Mouse (Mus musculus): ENCODE results near the gene Fstl1. TPM values are rescaled to one million over a fixed set of nuclear protein-coding genes. Genes with fewer than 3 reads are reported as not detected.

The Fstl1 gene
- total and polyA plus RNA-seq, 3 experiments, result 0.08 to 0.35 TPM; not detected in 1

- H3K4me1 ChIP-seq (ENCODE audit: control insufficient read depth in 1 of 2, insufficient read depth in 2 of 2, low read length in 2 of 2), result no peaks in the 10 kb centered on the region
- no peak overlapping the region for H3K4me3 ChIP-seq (ENCODE audit: control insufficient read depth in 1 of 2, insufficient read depth in 1 of 2, low read depth in 2 of 2, low read length in 2 of 2)
- no peaks in the 10 kb centered on the region for H3K79me2 ChIP-seq (ENCODE audit: control insufficient read depth, insufficient read depth, low read length, poor library complexity)
- DNase-seq (ENCODE audit: low read depth, low spot score), result no peak
- H3K9me3 ChIP-seq (replicated peaks; ENCODE audit: insufficient read depth, low read length), result no peaks in the 10 kb centered on the region
- TF ChIP-seq MYB (IDR thresholded peaks at IDR 0.05; ENCODE audit: low read depth, low read length) (no peak), MXI1 (IDR thresholded peaks at IDR 0.05; ENCODE audit: low read depth, low read length) (no peak), TAL1 (IDR thresholded peaks at IDR 0.05; ENCODE audit: low read length) (no peak), MAZ (IDR thresholded peaks at IDR 0.05; ENCODE audit: low read depth, low read length) (no peak), USF2 (IDR thresholded peaks at IDR 0.05; ENCODE audit: borderline replicate concordance in 1 of 2, insufficient read depth in 1 of 2, low read depth in 1 of 2, low read length in 2 of 2) (no peak), MAX (IDR thresholded peaks at IDR 0.05; ENCODE audit: low read length) (no peak)
- no peak overlapping the region for H3K27ac ChIP-seq (ENCODE audit: control insufficient read depth, low read depth, low read length)
- no peaks in the 10 kb centered on the region for H3K36me3 ChIP-seq (ENCODE audit: control insufficient read depth in 1 of 2, insufficient read depth in 2 of 2, low read length in 2 of 2)
- H3K9ac ChIP-seq (ENCODE audit: control insufficient read depth, low read depth, low read length, poor library complexity, severe bottlenecking), result no peak overlapping the region
- H3K27me3 ChIP-seq (ENCODE audit: control insufficient read depth in 1 of 2, insufficient read depth in 2 of 2, low read length in 2 of 2), result no peaks in the 10 kb centered on the region; a peak in 1 of 4 replicates
Measured at GRCm38 (mm10) chr16:37789394-37789920, 12.8 kb downstream of the Fstl1 start.

- no peak overlapping the region for H3K27ac ChIP-seq (ENCODE audit: control insufficient read depth, low read depth, low read length)
- DNase-seq (ENCODE audit: low read depth, low spot score), result no peak
- no peaks in the 10 kb centered on the region for H3K79me2 ChIP-seq (ENCODE audit: control insufficient read depth, insufficient read depth, low read length, poor library complexity)
- H3K36me3 ChIP-seq (ENCODE audit: control insufficient read depth in 1 of 2, insufficient read depth in 2 of 2, low read length in 2 of 2), result no peaks in the 10 kb centered on the region
- TF ChIP-seq ZKSCAN1 (IDR thresholded peaks at IDR 0.05; ENCODE audit: low read depth, low read length), result no peak
- no peak for TF ChIP-seq MYC (IDR thresholded peaks at IDR 0.05; ENCODE audit: low read depth, low read length)
- TF ChIP-seq MAX (IDR thresholded peaks at IDR 0.05; ENCODE audit: low read length), result no peak
- no peak for TF ChIP-seq USF2 (IDR thresholded peaks at IDR 0.05; ENCODE audit: borderline replicate concordance in 1 of 2, insufficient read depth in 1 of 2, low read depth in 1 of 2, low read length in 2 of 2)
- TF ChIP-seq MAZ (IDR thresholded peaks at IDR 0.05; ENCODE audit: low read depth, low read length), result no peak
- no peak for TF ChIP-seq CHD1 (IDR thresholded peaks at IDR 0.05; ENCODE audit: low read depth, low read length)
- no peak for TF ChIP-seq RAD21 (IDR thresholded peaks at IDR 0.05; ENCODE audit: low read depth, low read length)
- no peak overlapping the region for H3K4me3 ChIP-seq (ENCODE audit: control insufficient read depth in 1 of 2, insufficient read depth in 1 of 2, low read depth in 2 of 2, low read length in 2 of 2)
- no peak overlapping the region for H3K9ac ChIP-seq (ENCODE audit: control insufficient read depth, low read depth, low read length, poor library complexity, severe bottlenecking)
- H3K4me1 ChIP-seq (ENCODE audit: control insufficient read depth in 1 of 2, insufficient read depth in 2 of 2, low read length in 2 of 2), result no peaks in the 10 kb centered on the region
- no peaks in the 10 kb centered on the region for H3K9me3 ChIP-seq (replicated peaks; ENCODE audit: insufficient read depth, low read length)
- no peaks in the 10 kb centered on the region for H3K27me3 ChIP-seq (ENCODE audit: control insufficient read depth in 1 of 2, insufficient read depth in 2 of 2, low read length in 2 of 2)
Measured at GRCm38 (mm10) chr16:37790008-37790780, 13.5 kb downstream of the Fstl1 start.

GRCm38 (mm10) chr16:37790781-37791175 is 14.1 kb downstream of the Fstl1 start:
- Histone ChIP-seq H3K4me3 (ENCODE audit: control insufficient read depth in 1 of 2, insufficient read depth in 1 of 2, low read depth in 2 of 2, low read length in 2 of 2) (no peak overlapping the region), H3K9ac (ENCODE audit: control insufficient read depth, low read depth, low read length, poor library complexity, severe bottlenecking) (no peak overlapping the region), H3K36me3 (ENCODE audit: control insufficient read depth in 1 of 2, insufficient read depth in 2 of 2, low read length in 2 of 2) (no peaks in the 10 kb centered on the region), H3K27me3 (ENCODE audit: control insufficient read depth in 1 of 2, insufficient read depth in 2 of 2, low read length in 2 of 2) (no peaks in the 10 kb centered on the region), H3K79me2 (ENCODE audit: control insufficient read depth, insufficient read depth, low read length, poor library complexity) (no peaks in the 10 kb centered on the region), H3K4me1 (ENCODE audit: control insufficient read depth in 1 of 2, insufficient read depth in 2 of 2, low read length in 2 of 2) (no peaks in the 10 kb centered on the region), H3K27ac (ENCODE audit: control insufficient read depth, low read depth, low read length) (no peak overlapping the region), H3K9me3 (replicated peaks; ENCODE audit: insufficient read depth, low read length) (no peaks in the 10 kb centered on the region)
- TF ChIP-seq CHD1 (IDR thresholded peaks at IDR 0.05; ENCODE audit: low read depth, low read length) (no peak), POLR2AphosphoS5 (IDR thresholded peaks at IDR 0.05; ENCODE audit: borderline replicate concordance, low read depth, low read length) (no peak), MYB (IDR thresholded peaks at IDR 0.05; ENCODE audit: low read depth, low read length) (no peak), SIN3A (IDR thresholded peaks at IDR 0.05; ENCODE audit: low read length) (no peak), CTCF (IDR thresholded peaks at IDR 0.05 in 2 of 3, conservative IDR thresholded peaks at IDR 0.05 in 1 of 3; ENCODE audit: control insufficient read depth in 1 of 3, insufficient read depth in 1 of 3, low read depth in 2 of 3, low read length in 3 of 3, poor library complexity in 1 of 3, severe bottlenecking in 1 of 3) (no peak), USF1 (IDR thresholded peaks at IDR 0.05; ENCODE audit: low read depth, low read length) (no peak), SMC3 (IDR thresholded peaks at IDR 0.05; ENCODE audit: low read depth, low read length) (no peak), ELF1 (IDR thresholded peaks at IDR 0.05; ENCODE audit: low read depth, low read length) (no peak), ZKSCAN1 (IDR thresholded peaks at IDR 0.05; ENCODE audit: low read depth, low read length) (no peak), MAZ (IDR thresholded peaks at IDR 0.05; ENCODE audit: low read depth, low read length) (no peak), ZC3H11A (IDR thresholded peaks at IDR 0.05; ENCODE audit: low read depth, low read length) (no peak), EP300 (IDR thresholded peaks at IDR 0.05; ENCODE audit: low read depth in 1 of 2, low read length in 2 of 2) (no peak), TBP (IDR thresholded peaks at IDR 0.05; ENCODE audit: low read depth, low read length) (no peak), MYC (IDR thresholded peaks at IDR 0.05; ENCODE audit: low read depth, low read length) (no peak), ZMIZ1 (IDR thresholded peaks at IDR 0.05; ENCODE audit: low read depth, low read length) (no peak), POLR2A (IDR thresholded peaks at IDR 0.05; ENCODE audit: control insufficient read depth in 1 of 2, insufficient read depth in 1 of 2, low read depth in 1 of 2, low read length in 2 of 2, poor library complexity in 1 of 2) (no peak), MAFK (IDR thresholded peaks at IDR 0.05; ENCODE audit: borderline replicate concordance, low read depth, low read length) (no peak), GATA1 (IDR thresholded peaks at IDR 0.05; ENCODE audit: low read depth, low read length) (no peak)
- DNase-seq (ENCODE audit: low read depth, low spot score), result no peak

Measured in MEL (cell line).